Mouse (Mus musculus): ENCODE results near the gene Pik3ca.

Pik3ca gene

GRCm38 (mm10) chr3:32397461-32398174, at the start of gene Pik3ca:
TSS of gene Pik3ca (plus strand) at chr3:32397671.
- DNase-seq (ENCODE audit: low spot score), result peak; percentile 67

GRCm38 (mm10) chr3:32347881-32348280, 49.6 kb upstream of the Pik3ca start:
- no peak for DNase-seq (ENCODE audit: low spot score)

GRCm38 (mm10) chr3:32361221-32361620, 36.2 kb upstream of the Pik3ca start:
- no peak for DNase-seq (ENCODE audit: low spot score)

- DNase-seq (ENCODE audit: low spot score), result no peak
Observed at GRCm38 (mm10) chr3:32364195-32364594, 33.3 kb upstream of the Pik3ca start.

GRCm38 (mm10) chr3:32364841-32365545, 32.5 kb upstream of the Pik3ca start:
- peak; percentile 14 for DNase-seq (ENCODE audit: low spot score)

- DNase-seq (ENCODE audit: low spot score), result peak; percentile 67
Observed at GRCm38 (mm10) chr3:32365546-32366245, 31.8 kb upstream of the Pik3ca start, which contains the start of gene Zmat3. TSS of gene Zmat3 (minus strand) at chr3:32366014.

- no peak for DNase-seq (ENCODE audit: low spot score)
Observed at GRCm38 (mm10) chr3:32366246-32366734, 31.2 kb upstream of the Pik3ca start.

GRCm38 (mm10) chr3:32367516-32367915, 30.0 kb upstream of the Pik3ca start:
- DNase-seq (ENCODE audit: low spot score), result no peak

GRCm38 (mm10) chr3:32371957-32372356, 25.5 kb upstream of the Pik3ca start:
- no peak for DNase-seq (ENCODE audit: low spot score)

GRCm38 (mm10) chr3:32372470-32372869, 25.0 kb upstream of the Pik3ca start:
- no peak for DNase-seq (ENCODE audit: low spot score)

GRCm38 (mm10) chr3:32373236-32373635, 24.2 kb upstream of the Pik3ca start:
- no peak for DNase-seq (ENCODE audit: low spot score)

GRCm38 (mm10) chr3:32379891-32380290, 17.6 kb upstream of the Pik3ca start:
- no peak for DNase-seq (ENCODE audit: low spot score)

- no peak for DNase-seq (ENCODE audit: low spot score)
Observed at GRCm38 (mm10) chr3:32381556-32381955, 15.9 kb upstream of the Pik3ca start.

GRCm38 (mm10) chr3:32392841-32393240, 4.6 kb upstream of the Pik3ca start:
- no peak for DNase-seq (ENCODE audit: low spot score)

- DNase-seq (ENCODE audit: low spot score), result no peak
Observed at GRCm38 (mm10) chr3:32393986-32394385, 3.5 kb upstream of the Pik3ca start.

- peak; percentile 14 for DNase-seq (ENCODE audit: low spot score)
Observed at GRCm38 (mm10) chr3:32395771-32396551, 1.5 kb upstream of the Pik3ca start.

GRCm38 (mm10) chr3:32396794-32397460, 544 bp upstream of the Pik3ca start:
- peak; percentile 98 for DNase-seq (ENCODE audit: low spot score)

- no peak for DNase-seq (ENCODE audit: low spot score)
Observed at GRCm38 (mm10) chr3:32398175-32398538, 686 bp downstream of the Pik3ca start.

- DNase-seq (ENCODE audit: low spot score), result no peak
Observed at GRCm38 (mm10) chr3:32398623-32399022, 1.2 kb downstream of the Pik3ca start.

GRCm38 (mm10) chr3:32399381-32399780, 1.9 kb downstream of the Pik3ca start:
- no peak for DNase-seq (ENCODE audit: low spot score)

- no peak for DNase-seq (ENCODE audit: low spot score)
Observed at GRCm38 (mm10) chr3:32399931-32400330, 2.5 kb downstream of the Pik3ca start.

Data from testis, postnatal 14 days (tissue).